Mouse (Mus musculus) stomach, adult 2 months (tissue): ENCODE measurements around the gene Tmem240. TPM values are rescaled to one million over a fixed set of nuclear protein-coding genes. Genes with fewer than 3 reads are reported as not detected.

ENCODE experiments used
- polyA plus RNA-seq: library from polyadenylated mRNA; depleted of rRNA; stranded (reverse); fragments of >200 nt; gene quantifications from 2 replicates; pipeline ENCODE4 v1.2.3, GENCODE M21; 2012; rRNA removed

Tmem240 gene
- 0.37 and 1.4 TPM in 2 replicates for polyA plus RNA-seq

DNA sequence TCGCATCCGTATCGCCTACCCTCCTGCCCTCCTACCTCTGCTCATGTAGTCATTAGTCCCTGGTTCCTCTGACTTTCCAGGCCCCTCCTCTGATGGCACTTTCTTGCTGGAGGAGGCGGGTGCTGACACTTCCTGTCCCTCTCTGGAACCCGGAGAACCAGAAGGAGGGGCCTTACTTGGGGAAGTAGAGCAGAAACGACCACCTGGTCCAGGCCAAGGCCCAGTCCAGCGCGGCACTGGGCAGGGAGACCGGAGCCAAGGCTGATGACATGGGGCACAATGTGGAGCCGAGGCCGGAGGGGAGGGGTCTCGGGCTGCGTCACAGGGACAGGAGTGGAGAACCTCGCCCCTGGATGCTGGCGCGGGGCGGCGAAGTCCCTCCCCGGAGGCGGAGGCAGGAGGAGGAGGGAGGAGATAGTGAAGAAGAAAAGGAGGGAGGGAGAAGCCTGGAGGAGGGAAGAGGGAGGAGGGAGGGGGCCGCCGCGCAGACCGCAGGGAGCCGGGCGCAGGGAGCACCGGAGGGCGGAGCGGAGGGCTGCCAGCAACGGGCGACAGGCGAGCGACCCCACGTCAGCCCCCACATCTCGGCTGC is at the start of gene Tmem240:
Gene Tmem240, plus strand, starts transcription at position 451 of the 592 bp plus-strand sequence.

DNA sequence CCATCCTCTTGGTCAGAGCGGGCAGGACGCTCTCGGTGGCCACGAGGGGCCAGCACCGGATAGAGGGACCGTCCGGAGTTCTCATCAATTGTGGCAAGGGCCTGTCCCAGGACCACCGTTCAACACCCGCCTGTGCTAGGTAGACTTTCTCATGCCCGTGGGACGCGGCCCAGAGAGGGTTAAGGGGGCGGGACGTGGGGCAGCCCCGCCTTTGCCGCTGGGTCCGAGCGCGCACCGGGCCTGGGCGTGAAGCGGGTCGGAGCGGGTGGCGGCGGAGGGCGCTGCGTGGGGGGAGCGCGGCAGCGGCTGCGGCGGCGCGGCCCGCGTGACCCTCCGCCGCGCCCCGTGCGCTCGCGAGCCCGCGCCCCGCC is 40.5 kb upstream of the Tmem240 start, which contains the start of gene Fndc10:
Gene Fndc10, plus strand, starts transcription at position 232 of the 371 bp plus-strand sequence.

GRCm38 (mm10) chr4:155704721-155705591 is 29.6 kb upstream of the Tmem240 start, which contains the start of gene Ssu72:
TSS of gene Ssu72 (plus strand) at chr4:155704800.

DNA sequence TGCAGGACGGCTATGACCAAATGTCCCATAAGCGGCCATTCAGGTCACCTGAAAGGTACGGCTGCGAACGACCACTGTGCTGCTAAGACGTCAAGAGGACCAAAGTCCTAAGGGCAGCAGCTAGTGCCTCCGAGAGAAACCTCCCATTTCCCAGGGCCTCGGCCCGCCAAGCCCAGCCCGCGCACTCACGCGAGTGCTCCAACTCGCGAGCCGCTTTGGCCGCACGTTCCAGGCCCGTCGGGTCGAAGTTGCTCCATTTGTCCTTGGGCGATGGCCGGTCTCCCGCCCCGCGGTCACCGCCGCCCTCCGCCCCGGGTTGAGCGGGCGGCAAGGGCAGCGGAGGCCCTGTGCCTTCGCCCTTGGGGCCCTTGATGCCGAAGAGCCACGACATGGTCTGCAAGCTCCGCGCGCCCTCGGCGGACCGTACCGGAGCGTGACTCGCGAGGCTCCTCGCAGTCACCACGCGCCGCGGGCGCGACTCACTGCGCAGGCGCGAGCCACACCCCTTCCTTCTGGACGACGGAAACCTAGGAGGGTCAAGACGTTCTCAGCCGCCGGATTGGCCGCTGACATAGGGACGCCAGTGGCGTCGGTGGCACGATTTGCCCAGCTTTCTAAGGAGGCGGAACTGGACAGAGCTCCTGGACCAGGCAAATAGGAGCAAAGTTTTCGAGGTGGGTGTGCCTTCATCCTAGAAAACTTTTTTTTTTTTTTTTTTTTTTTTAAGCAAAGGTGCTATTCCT is 26.2 kb downstream of the Tmem240 start, which contains the start of gene Atad3a:
Gene Atad3a, minus strand, starts transcription at position 481 of the 743 bp plus-strand sequence.

DNA sequence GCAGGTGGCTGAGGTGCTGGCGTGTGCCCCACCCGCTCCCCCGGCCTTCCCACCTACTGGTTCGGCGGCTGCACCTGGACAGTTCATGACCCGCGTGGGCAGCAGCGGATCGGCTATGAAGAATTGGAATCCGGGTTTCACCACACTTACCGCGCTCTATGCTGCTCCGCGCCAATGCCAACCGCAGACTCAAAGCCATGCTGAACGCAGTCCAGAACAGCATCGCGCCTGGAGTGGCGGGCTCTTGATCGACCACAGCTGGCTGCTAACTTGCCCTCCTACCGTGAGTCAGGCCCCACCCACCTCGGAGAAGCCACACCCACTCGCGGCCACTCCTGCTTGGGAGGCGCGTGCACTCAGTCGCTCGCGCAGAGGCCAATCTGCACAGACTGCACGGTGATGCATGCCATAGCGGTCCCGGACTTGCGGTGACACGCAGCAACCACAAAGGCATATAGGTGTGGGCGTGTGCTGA is 39.7 kb downstream of the Tmem240 start, which contains the start of gene Vwa1:
Gene Vwa1, minus strand, starts transcription at position 419 of the 475 bp plus-strand sequence.

GRCm38 (mm10) chr4:155785819-155786218 is 51.2 kb downstream of the Tmem240 start, which contains the start of gene Tmem88b:
TSS of gene Tmem88b (minus strand) at chr4:155785874.

DNA sequence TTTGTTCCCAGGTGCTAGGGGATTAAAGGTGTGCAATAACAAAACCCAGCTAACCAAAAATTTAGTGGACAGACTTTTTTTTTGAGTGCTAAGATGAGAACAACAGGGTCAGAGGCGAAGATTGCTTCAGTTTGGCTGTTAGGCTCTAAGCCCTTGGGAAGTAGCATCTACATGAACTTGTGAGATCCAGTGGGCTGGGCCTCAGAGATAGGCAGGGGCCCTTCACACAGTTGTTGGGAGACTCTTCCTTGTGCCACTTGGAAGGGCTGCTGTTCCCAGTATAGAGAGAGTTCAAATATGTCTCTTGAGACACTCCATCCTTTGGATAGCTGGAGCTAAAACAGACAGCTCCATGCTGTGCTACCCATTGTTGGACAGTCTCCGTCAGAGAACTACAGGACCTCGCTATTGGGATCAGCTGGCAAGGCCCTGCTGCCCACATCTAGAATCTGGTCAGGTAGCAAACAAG is 55.5 kb downstream of the Tmem240 start, which contains the start of gene Ankrd65:
Gene Ankrd65, plus strand, starts transcription at position 419 of the 469 bp plus-strand sequence.

Other genes with a start within 250 kb of the Tmem240 start
- 252 and 264 TPM in 2 replicates for gene Gnb1, start 243.4 kb upstream of the Tmem240 start, polyA plus RNA-seq
- 85.3 and 86.3 TPM in 2 replicates for gene Nadk, start 172.4 kb upstream of the Tmem240 start, polyA plus RNA-seq
- 1.7 and 3.1 TPM in 2 replicates for gene Slc35e2, start 133.4 kb upstream of the Tmem240 start, polyA plus RNA-seq
- 9.0 and 10.2 TPM in 2 replicates for gene Cdk11b, start 109.9 kb upstream of the Tmem240 start, polyA plus RNA-seq
- not detected in 2 replicates for gene Gm10563, start 89.4 kb upstream of the Tmem240 start, polyA plus RNA-seq
- gene Mmp23, start 81.4 kb upstream of the Tmem240 start, polyA plus RNA-seq, result 18.8 and 26.7 TPM in 2 replicates
- 42.5 and 44.6 TPM in 2 replicates for gene Mib2, start 65.6 kb upstream of the Tmem240 start, polyA plus RNA-seq
- 16.5 and 25.8 TPM in 2 replicates for gene Fndc10, start 40.5 kb upstream of the Tmem240 start, polyA plus RNA-seq
- gene Ssu72, start 30.0 kb upstream of the Tmem240 start, polyA plus RNA-seq, result 62.7 and 102 TPM in 2 replicates
- gene Atad3a, start 26.3 kb downstream of the Tmem240 start, polyA plus RNA-seq, result 57.0 and 97.8 TPM in 2 replicates
- 11.4 and 13.1 TPM in 2 replicates for gene Vwa1, start 39.9 kb downstream of the Tmem240 start, polyA plus RNA-seq
- 0.18 and 0.28 TPM in 2 replicates for gene Tmem88b, start 51.1 kb downstream of the Tmem240 start, polyA plus RNA-seq
- 0.09 TPM in 1 of 2 replicates, not detected in the other for gene Ankrd65, start 55.6 kb downstream of the Tmem240 start, polyA plus RNA-seq
- gene Mrpl20, start 68.1 kb downstream of the Tmem240 start, polyA plus RNA-seq, result 18.2 and 33.5 TPM in 2 replicates
- gene Ccnl2, start 77.7 kb downstream of the Tmem240 start, polyA plus RNA-seq, result 18.2 and 22.6 TPM in 2 replicates
- gene Aurkaip1, start 96.5 kb downstream of the Tmem240 start, polyA plus RNA-seq, result 106 and 164 TPM in 2 replicates
- gene Mxra8, start 104.9 kb downstream of the Tmem240 start, polyA plus RNA-seq, result 106 and 126 TPM in 2 replicates
- 102 and 114 TPM in 2 replicates for gene Dvl1, start 112.6 kb downstream of the Tmem240 start, polyA plus RNA-seq
- gene Tas1r3, start 128.6 kb downstream of the Tmem240 start, polyA plus RNA-seq, result 0.33 and 0.81 TPM in 2 replicates
- 24.9 and 45.1 TPM in 2 replicates for gene Cptp, start 134.6 kb downstream of the Tmem240 start, polyA plus RNA-seq
- gene Ints11, start 134.7 kb downstream of the Tmem240 start, polyA plus RNA-seq, result 15.0 and 21.4 TPM in 2 replicates
- gene Pusl1, start 157.0 kb downstream of the Tmem240 start, polyA plus RNA-seq, result 41.8 and 63.5 TPM in 2 replicates
- gene Acap3, start 157.0 kb downstream of the Tmem240 start, polyA plus RNA-seq, result 21.4 and 21.8 TPM in 2 replicates
- 41.1 and 63.8 TPM in 2 replicates for gene Ube2j2, start 209.0 kb downstream of the Tmem240 start, polyA plus RNA-seq
- 30.7 and 39.0 TPM in 2 replicates for gene C1qtnf12, start 227.5 kb downstream of the Tmem240 start, polyA plus RNA-seq